Mouse (Mus musculus) spleen, adult 18-20 months (tissue): ENCODE data around the gene Zfp36l1.

Experiments used
- DNase-seq, 2 experiments: peaks; one replicate each; pipeline ENCODE4 v3.0.0; 2022; ENCODE audit warnings: mixed read lengths in 2 of 2

Gene Zfp36l1

GRCm38 (mm10) chr12:80130558-80131358 lies 17.9 kb upstream of the Zfp36l1 start:
- peak; percentile 41 to 49 for DNase-seq

- peak in 1 of 2 experiments; percentile 62 for DNase-seq
These were observed 16.7 kb upstream of the Zfp36l1 start for GRCm38 (mm10) chr12:80129531-80129930.

- no peak for DNase-seq
These were observed 14.5 kb upstream of the Zfp36l1 start for GRCm38 (mm10) chr12:80127191-80127762.

GRCm38 (mm10) chr12:80125316-80125715 lies 12.5 kb upstream of the Zfp36l1 start:
- no peak for DNase-seq

- no peak for DNase-seq
These were observed 11.9 kb upstream of the Zfp36l1 start for GRCm38 (mm10) chr12:80124756-80125155.

- DNase-seq, result no peak
These were observed 11.4 kb upstream of the Zfp36l1 start for GRCm38 (mm10) chr12:80124211-80124610.

GRCm38 (mm10) chr12:80123227-80123803 lies 10.5 kb upstream of the Zfp36l1 start:
- DNase-seq, result no peak

GRCm38 (mm10) chr12:80121438-80121837 lies 8.6 kb upstream of the Zfp36l1 start:
- DNase-seq, result no peak

- no peak for DNase-seq
These were observed 5.8 kb upstream of the Zfp36l1 start for GRCm38 (mm10) chr12:80118588-80118987.

GRCm38 (mm10) chr12:80116206-80117112 lies 3.6 kb upstream of the Zfp36l1 start:
- DNase-seq, result peak in 1 of 2 experiments; percentile 43

- no peak for DNase-seq
These were observed 3.0 kb upstream of the Zfp36l1 start for GRCm38 (mm10) chr12:80115863-80116194.

- peak; percentile 85 to 91 for DNase-seq
These were observed 2.5 kb upstream of the Zfp36l1 start for GRCm38 (mm10) chr12:80115142-80115862.

GRCm38 (mm10) chr12:80114892-80115141 lies 2.0 kb upstream of the Zfp36l1 start:
- no peak for DNase-seq

- peak; percentile 67 to 74 for DNase-seq
These were observed 1.4 kb upstream of the Zfp36l1 start for GRCm38 (mm10) chr12:80114031-80114891.

- peak; percentile 56 to 58 for DNase-seq
These were observed 791 bp upstream of the Zfp36l1 start for GRCm38 (mm10) chr12:80113586-80114021.

GRCm38 (mm10) chr12:80112071-80112660 lies 647 bp downstream of the Zfp36l1 start:
- peak; percentile 45 to 48 for DNase-seq

GRCm38 (mm10) chr12:80111131-80112070 lies 1.4 kb downstream of the Zfp36l1 start:
- peak in 1 of 2 experiments; percentile 37 for DNase-seq

GRCm38 (mm10) chr12:80110546-80110870 lies 2.3 kb downstream of the Zfp36l1 start:
- no peak for DNase-seq

GRCm38 (mm10) chr12:80109753-80110545 lies 2.9 kb downstream of the Zfp36l1 start:
- DNase-seq, result peak; percentile 30 to 41
